Mouse (Mus musculus) heart, adult 2 months (tissue): ENCODE data around the gene Cdc42ep4. TPM values are rescaled to one million over a fixed set of nuclear protein-coding genes. Genes with fewer than 3 reads are reported as not detected.
A peak's percentile ranks its signal among the peaks of the same experiment; 100 is the strongest.

Experiments used
- DNase-seq, 2 experiments: peaks; one replicate each; pipeline ENCODE4 v3.0.0; 2021
- H3K27ac ChIP-seq: fragments of 200-600 bp; 2 replicates; pipeline ENCODE4 v1.8.1; 2022
- H3K27me3 ChIP-seq: fragments of 200-500 bp; 2 replicates; pipeline ENCODE4 v1.6.1; 2012; ENCODE audit warnings: mild to moderate bottlenecking, low read length, inconsistent platforms, mixed read lengths; ENCODE audit not compliant: control insufficient read depth, insufficient read depth
- H3K36me3 ChIP-seq: fragments of 200-500 bp; 2 replicates; pipeline ENCODE4 v1.6.1; 2012; ENCODE audit warnings: low read length, inconsistent platforms; ENCODE audit not compliant: control insufficient read depth, insufficient read depth
- H3K4me1 ChIP-seq: fragments of 200-500 bp; 2 replicates; pipeline ENCODE4 v1.6.1; 2011; ENCODE audit warnings: low read length; ENCODE audit not compliant: control insufficient read depth, insufficient read depth
- H3K4me3 ChIP-seq: fragments of 200-600 bp; 2 replicates; pipeline ENCODE4 v1.8.1; 2022
- H3K79me2 ChIP-seq: fragments of 200-500 bp; replicated peaks from 2 replicates; pipeline ENCODE4 v1.6.1; 2012; ENCODE audit warnings: mild to moderate bottlenecking, inconsistent platforms, low read length, moderate library complexity, mixed read lengths; ENCODE audit not compliant: control insufficient read depth, insufficient read depth
- H3K9ac ChIP-seq: fragments of 200-500 bp; 2 replicates; pipeline ENCODE4 v1.6.1; 2012; ENCODE audit warnings: low read depth, mild to moderate bottlenecking, control low read depth, inconsistent platforms, low read length, mixed read lengths
- CTCF ChIP-seq: fragments of 200-600 bp; IDR thresholded peaks from 2 replicates; pipeline ENCODE4 v1.8.1; 2022; ENCODE audit warnings: antibody characterized with exemption, mild to moderate bottlenecking, moderate library complexity
- EP300 ChIP-seq: fragments of 200-500 bp; IDR thresholded peaks from 2 replicates; pipeline ENCODE4 v1.6.1; 2011; ENCODE audit warnings: low read depth, low read length, control low read depth; ENCODE audit not compliant: insufficient read depth
- POLR2A ChIP-seq: fragments of 200-500 bp; IDR thresholded peaks from 2 replicates; pipeline ENCODE4 v1.6.1; 2011; ENCODE audit warnings: mild to moderate bottlenecking, low read depth, low read length, control low read depth; ENCODE audit not compliant: insufficient read depth
- WGBS: fragments of 180-500 bp; shearing (Covaris S2); methylation state at CpG from one replicate; pipeline ENCODE4 v1.1.7; 2018; 5-methylcytosine and 5-hydroxymethylcytosine counted together
- intact Hi-C: fragments of 180-260 bp; cut with DNase I; formaldehyde crosslinking; loops from one replicate; pipeline ENCODE4 v1.15.1; 2025
- polyA plus RNA-seq: library from polyadenylated mRNA; depleted of rRNA; stranded (reverse); fragments of >200 nt; gene quantifications from 2 replicates; pipeline ENCODE4 v1.2.3, GENCODE M21; 2012
- total RNA-seq, 2 experiments: library from RNA; stranded (reverse); gene quantifications; 2 replicates each; pipeline ENCODE4 v1.2.3; 2021

Gene Cdc42ep4
- total and polyA plus RNA-seq, 3 experiments: 12.9 to 23.2 (median 20.6) TPM

GRCm38 (mm10) chr11:113691851-113692250, 59.8 kb downstream of the Cdc42ep4 start:
- Histone ChIP-seq H3K36me3 (no peaks in the 10 kb centered on the region), H3K9ac (no peak overlapping the region), H3K27ac (no peak overlapping the region), H3K27me3 (no peaks in the 10 kb centered on the region), H3K4me3 (no peak overlapping the region), H3K4me1 (no peaks in the 10 kb centered on the region), H3K79me2 (no peaks in the 10 kb centered on the region)
- WGBS: 77% methylated on average over 3 of the region's 3 CpGs
- intact Hi-C loops: no loop called here
- no peak for DNase-seq
- TF ChIP-seq CTCF (no peak), POLR2A (no peak)

- no peak for DNase-seq
- TF ChIP-seq POLR2A (no peak), EP300 (no peak), CTCF (no peak)
- Histone ChIP-seq H3K4me3 (no peak overlapping the region), H3K79me2 (no peaks in the 10 kb centered on the region), H3K9ac (no peak overlapping the region), H3K4me1 (no peaks in the 10 kb centered on the region), H3K27ac (no peak overlapping the region), H3K36me3 (no peaks in the 10 kb centered on the region), H3K27me3 (no peaks in the 10 kb centered on the region)
- intact Hi-C loops: no loop called here
- 87% methylated on average over 5 of the region's 5 CpGs for WGBS
Measured at GRCm38 (mm10) chr11:113691318-113691717, 60.4 kb downstream of the Cdc42ep4 start.

- no peak overlapping the region for H3K4me3 ChIP-seq
- H3K79me2 ChIP-seq: no peaks in the 10 kb centered on the region
- no peak for DNase-seq
- H3K36me3 ChIP-seq: no peaks in the 10 kb centered on the region
- H3K9ac ChIP-seq: no peak overlapping the region
- intact Hi-C loops: no loop called here
- 86% methylated on average over 12 of the region's 12 CpGs for WGBS
- no peak overlapping the region for H3K27ac ChIP-seq
- no peaks in the 10 kb centered on the region for H3K27me3 ChIP-seq
- TF ChIP-seq EP300: no peak
- TF ChIP-seq CTCF: no peak
- TF ChIP-seq POLR2A: no peak
- H3K4me1 ChIP-seq: no peaks in the 10 kb centered on the region
Measured at GRCm38 (mm10) chr11:113690506-113690905, 61.2 kb downstream of the Cdc42ep4 start.

DNA sequence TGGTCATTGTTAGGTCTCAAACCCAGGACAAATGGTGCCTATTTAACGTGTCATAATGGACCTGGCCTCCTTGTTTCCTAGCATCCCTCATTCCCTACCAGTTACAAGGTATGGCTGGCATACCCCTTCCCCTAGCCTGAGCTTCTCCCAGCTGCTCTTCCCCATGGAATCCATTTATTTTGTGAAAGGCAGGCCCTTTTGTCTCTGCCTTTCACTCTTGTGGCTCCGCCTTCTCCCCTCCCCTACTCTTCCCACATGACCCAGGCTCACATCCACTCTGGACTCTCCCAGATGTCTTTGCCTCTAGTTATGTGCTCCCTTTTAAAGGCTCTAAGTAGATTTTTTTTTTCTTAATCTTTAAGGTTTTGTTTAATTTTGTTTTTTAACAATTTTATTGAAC, 64.7 kb downstream of the Cdc42ep4 start:
- Histone ChIP-seq H3K27ac (no peak overlapping the region), H3K4me1 (peaks cover 2% of the 10 kb centered on the region; the same call in 1 of the 2 replicates), H3K79me2 (peaks cover 4% of the 10 kb centered on the region; the same call in 1 of the 2 replicates), H3K9ac (no peak overlapping the region), H3K4me3 (no peak overlapping the region), H3K27me3 (no peaks in the 10 kb centered on the region), H3K36me3 (no peaks in the 10 kb centered on the region)
- intact Hi-C loops: loop anchor here (10.0 kb wide), 1 partner anchor 978 kb away; the partner anchor contains the start of gene Rpl38
- WGBS: 83% methylated on average over 2 of the region's 2 CpGs
- TF ChIP-seq EP300: no peak
- TF ChIP-seq CTCF: no peak
- no peak for TF ChIP-seq POLR2A
- DNase-seq: no peak

DNA sequence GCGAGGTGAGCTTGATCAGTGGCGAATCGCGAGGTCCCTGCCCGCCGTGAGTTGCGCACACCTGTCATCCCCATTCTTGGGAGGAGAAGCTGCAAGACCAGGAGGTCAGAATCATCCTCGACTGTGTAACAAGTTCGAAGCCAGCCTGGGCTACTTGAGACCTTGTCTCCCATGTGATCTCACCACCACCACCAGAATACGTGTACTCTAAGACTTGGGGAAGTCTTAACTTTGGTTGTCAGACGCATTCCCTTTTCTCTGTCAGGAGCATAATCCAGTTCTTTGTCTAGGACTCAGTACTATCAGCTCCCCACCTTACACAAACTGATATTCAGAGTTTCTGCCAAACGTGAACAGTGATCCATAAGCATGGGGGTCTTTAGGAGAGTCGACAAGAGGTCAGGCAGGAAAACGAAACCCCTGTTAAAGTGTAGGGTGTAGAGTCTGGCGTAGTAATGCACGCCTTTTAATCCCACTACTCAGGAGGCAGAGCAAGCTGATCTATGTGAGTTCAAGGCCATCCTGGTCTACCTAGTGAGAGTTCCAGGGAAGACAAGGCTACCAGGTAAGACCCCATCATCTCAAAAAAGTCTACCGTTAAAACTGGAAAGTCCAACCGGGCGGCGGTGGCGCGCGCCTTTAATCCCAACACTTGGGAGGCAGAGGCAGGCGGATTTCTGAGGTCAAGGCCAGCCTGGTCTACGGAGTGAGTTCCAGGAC, 66.8 kb downstream of the Cdc42ep4 start:
- Histone ChIP-seq H3K4me3 (peak overlapping the region; percentile 93), H3K79me2 (peaks cover 4% of the 10 kb centered on the region), H3K36me3 (no peaks in the 10 kb centered on the region), H3K27me3 (no peaks in the 10 kb centered on the region), H3K9ac (peak overlapping the region; percentile 81), H3K27ac (peak overlapping the region; percentile 95), H3K4me1 (peaks cover 5% of the 10 kb centered on the region; the same call in 1 of the 2 replicates)
- intact Hi-C loops: loop anchor here (1.0 to 10.0 kb wide), 3 partner anchors 36 to 980 kb away; partner anchors contain the start of genes Cog1 and Rpl38
- 38% methylated on average over 25 of the region's 25 CpGs for WGBS
- TF ChIP-seq POLR2A: no peak
- no peak for TF ChIP-seq EP300
- TF ChIP-seq CTCF: no peak
- no peak for DNase-seq

DNA sequence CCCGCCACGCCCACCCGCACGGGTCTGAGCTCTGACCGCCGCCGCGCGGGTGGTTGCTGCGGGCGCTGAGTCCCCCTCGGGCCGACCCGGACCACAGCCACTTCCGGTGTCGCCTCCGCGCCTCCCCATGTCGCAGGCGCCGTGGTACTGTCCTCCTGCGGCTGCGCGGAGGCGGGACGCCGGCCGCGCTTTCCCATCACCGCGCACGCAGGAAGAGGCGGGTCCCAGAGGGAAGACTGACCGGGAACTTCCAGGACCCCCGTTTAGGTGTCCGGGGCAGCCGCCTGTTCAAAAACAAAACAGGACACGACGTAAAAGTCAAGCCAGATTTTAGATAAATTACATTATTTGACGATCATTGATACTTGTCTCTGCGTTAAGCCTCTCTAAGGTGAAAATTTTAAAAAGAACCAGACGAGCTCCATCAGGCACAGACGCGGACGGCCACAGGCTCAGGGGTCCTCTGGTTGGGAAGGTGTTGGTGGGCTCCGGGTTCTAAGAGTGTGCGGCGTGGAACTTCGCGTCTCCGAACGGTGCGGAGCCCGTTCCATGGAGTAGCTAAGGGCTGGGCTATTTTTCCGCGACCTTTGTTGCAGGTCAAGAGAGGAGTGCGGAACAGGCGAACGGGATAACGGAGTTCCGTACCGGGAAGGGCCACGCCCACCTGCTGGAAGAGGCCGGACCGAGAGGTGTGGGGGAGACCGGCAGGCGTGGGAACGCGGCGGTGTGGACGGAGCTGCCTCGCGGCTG, 67.5 kb downstream of the Cdc42ep4 start, which contains the start of the genes Fam104a and D11Wsu47e:
Fam104a (minus strand) TSS at position 199 of the 750 bp plus-strand sequence.
D11Wsu47e (plus strand) TSS at position 456 of the 750 bp plus-strand sequence.
- Histone ChIP-seq H3K36me3 (no peaks in the 10 kb centered on the region), H3K27ac (peak within 1 kb of the TSS; percentile 95), H3K4me3 (peak within 1 kb of the TSS; percentile 93), H3K27me3 (no peaks in the 10 kb centered on the region), H3K4me1 (peaks cover 5% of the 10 kb centered on the region; the same call in 1 of the 2 replicates), H3K79me2 (peaks cover 4% of the 10 kb centered on the region), H3K9ac (peak within 1 kb of the TSS; percentile 99)
- DNase-seq: peak; percentile 97 to 98
- intact Hi-C loops: loop anchor here (1.0 to 10.0 kb wide), 3 partner anchors 35 to 981 kb away; partner anchors contain the start of genes Cog1 and Rpl38
- under 1% methylated on average over 73 of the region's 73 CpGs for WGBS
- TF ChIP-seq EP300: no peak
- TF ChIP-seq POLR2A: peak; percentile 64
